In genomic region chr3:131140091-131140462, GRCm38 (mm10) we compare ENCODE assay signal across 14 mouse cellular contexts. TPM values are rescaled to one million over a fixed set of nuclear protein-coding genes. Genes with fewer than 3 reads are reported as not detected.
DNase-seq lines count a peak whose midpoint lies in the region; ATAC-seq and TF ChIP-seq lines count a peak whose summit lies in the region.
"Had no signal": no experiment of that assay in that cellular context is flagged by ENCODE, and none has a peak within 500 bp of the region (broad histone marks: within the 10 kb centered on the region; RNA-seq: fewer than 3 reads in every experiment).

No protein-coding gene starts in this region.

- no peaks in the 10 kb centered on the region for H3K27me3 ChIP-seq in heart, embryonic 15.5 days
- H3K27me3 ChIP-seq in E14TG2a.4 (ENCODE audit: insufficient read depth, low read length) = peaks cover 19% of the 10 kb centered on the region
- no peaks in the 10 kb centered on the region for H3K27me3 ChIP-seq in limb, embryonic 15.5 days
- H3K27me3 ChIP-seq: Patski had no signal

- H3K9me3 ChIP-seq in heart, embryonic 15.5 days (replicated peaks) = no peaks in the 10 kb centered on the region
- H3K9me3 ChIP-seq in E14TG2a.4 (ENCODE audit: low read length) = no peaks in the 10 kb centered on the region
- no peaks in the 10 kb centered on the region for H3K9me3 ChIP-seq in limb, embryonic 15.5 days

- peak overlapping the region; percentile 60 for H3K27ac ChIP-seq in heart, embryonic 15.5 days
- 0 out of 2 replicates have a peak overlapping the region, but pooled peaks have one; percentile 5 for H3K27ac ChIP-seq in limb, embryonic 15.5 days
- H3K27ac ChIP-seq: liver, embryonic 14.5 days had no signal

- no peak for ATAC-seq in heart, embryonic 15.5 days (replicated peaks; ENCODE audit: insufficient number of reproducible peaks, insufficient read depth, low FRiP score, low read depth)
- no peak for ATAC-seq in limb, embryonic 15.5 days (ENCODE audit: insufficient number of reproducible peaks, low FRiP score, low TSS enrichment, low read depth)
- ATAC-seq in granulocyte monocyte progenitor cell, adult 5-6 weeks (replicated peaks; ENCODE audit: poor library complexity, severe bottlenecking) = no peak; the same call in 1 of the 2 replicates
- ATAC-seq: hindbrain, embryonic 16.5 days had no signal

- H3K4me2 ChIP-seq in heart, embryonic 15.5 days = peak overlapping the region; percentile 46
- no peak overlapping the region for H3K4me2 ChIP-seq in limb, embryonic 15.5 days

- no peak overlapping the region for H3K4me3 ChIP-seq in heart, embryonic 15.5 days
- peak overlapping the region; percentile 17; the same call in 1 of the 2 replicates for H3K4me3 ChIP-seq in E14TG2a.4 (replicated peaks; ENCODE audit: low read length)
- no peak overlapping the region for H3K4me3 ChIP-seq in limb, embryonic 15.5 days

- WGBS in heart, embryonic 15.5 days = 81% methylated on average over 7 of the region's 7 CpGs
- 87% methylated on average over 7 of the region's 7 CpGs for WGBS in limb, embryonic 15.5 days

- intact Hi-C loops in heart, postnatal 25 days (cut with DNase I) = no loop called here

- H3K36me3 ChIP-seq in heart, embryonic 15.5 days = no peaks in the 10 kb centered on the region
- H3K36me3 ChIP-seq in E14TG2a.4 (ENCODE audit: insufficient read depth, low read length) = peaks cover 16% of the 10 kb centered on the region; the same call in 1 of the 2 replicates
- H3K36me3 ChIP-seq in limb, embryonic 15.5 days = no peaks in the 10 kb centered on the region

- no peak for TF ChIP-seq CTCF in E14TG2a.4 (conservative IDR thresholded peaks at IDR 0.05; ENCODE audit: low read length)

- no peak for DNase-seq in heart, postnatal 25 days (ENCODE audit: low spot score)
- peak; percentile 51 for DNase-seq in T-cell, adult 2 months (ENCODE audit: low spot score)
- DNase-seq in spleen, postnatal 4 days (ENCODE audit: low spot score in 2 of 2) = no peak
- DNase-seq: adrenal gland, adult 2 months; cerebellum, adult 8-10 months; gastrocnemius, postnatal 14 days; lung, postnatal 10 days had no signal

- H3K4me1 ChIP-seq in heart, embryonic 15.5 days (replicated peaks) = peaks cover 37% of the 10 kb centered on the region
- peaks cover 88% of the 10 kb centered on the region for H3K4me1 ChIP-seq in E14TG2a.4 (replicated peaks; ENCODE audit: low read depth, low read length)
- H3K4me1 ChIP-seq in limb, embryonic 15.5 days = peaks cover 45% of the 10 kb centered on the region

- no peak overlapping the region for H3K9ac ChIP-seq in heart, embryonic 15.5 days
- H3K9ac ChIP-seq in limb, embryonic 15.5 days = no peak overlapping the region
- H3K9ac ChIP-seq: liver, embryonic 14.5 days had no signal

RNA-seq across cellular contexts. Expression of gene Lef1, which starts 29.8 kb away (rescaled TPM):
- 6.5 and 21.8 TPM in 2 replicates for polyA plus RNA-seq in heart, embryonic 15.5 days (2015; fragmentation: Nextera tagmentation; extraction: Ambion mirVana)
- total RNA-seq in heart, postnatal 25 days (2021) = under 1 TPM; 0.29 to 0.45 TPM
- polyA plus RNA-seq in limb, embryonic 15.5 days (2015; fragmentation: Nextera tagmentation; extraction: Ambion mirVana) = 36.5 and 37.1 TPM in 2 replicates
- total RNA-seq in granulocyte monocyte progenitor cell, adult 5-6 weeks (2014; fragmentation: Nextera tagmentation) = not detected in 2 replicates
- not detected in 2 replicates for total RNA-seq in granulocyte monocyte progenitor cell, adult 5-6 weeks (2017)
